In the genomic region with DNA sequence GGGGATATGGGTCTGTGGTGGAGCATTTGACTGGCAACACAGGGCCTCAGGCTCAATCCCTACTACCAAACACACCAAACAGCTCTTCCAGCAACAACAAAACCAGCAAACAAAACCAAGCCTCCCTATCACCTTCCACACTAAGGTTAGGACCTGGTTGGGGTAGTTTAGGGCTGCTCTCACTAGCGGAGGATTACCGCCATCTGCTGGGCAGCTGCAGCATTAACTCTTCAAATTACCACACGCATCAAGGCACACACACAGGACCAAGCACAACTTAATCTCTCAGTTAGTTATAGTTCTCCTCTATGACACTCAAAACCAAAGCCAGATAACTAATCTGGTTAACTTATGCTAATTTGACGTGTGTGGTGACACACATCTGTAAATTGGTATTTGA, we compare ENCODE assay signal across 8 mouse cellular contexts. TPM values are rescaled to one million over a fixed set of nuclear protein-coding genes. Genes with fewer than 3 reads are reported as not detected.
DNase-seq lines count a peak whose midpoint lies in the region; ATAC-seq and TF ChIP-seq lines count a peak whose summit lies in the region.

No protein-coding gene starts in this region.

- no peaks in the 10 kb centered on the region for H3K9me3 ChIP-seq in heart, embryonic 12.5 days (replicated peaks)
- H3K9me3 ChIP-seq in CH12.LX (replicated peaks; ENCODE audit: low read length), result peaks cover 2% of the 10 kb centered on the region
- H3K9me3 ChIP-seq in liver, embryonic 14.5 days (ENCODE audit: control insufficient read depth, low read length), result no peaks in the 10 kb centered on the region

- DNase-seq in heart, adult 2 months, result peak; percentile 39 to 51
- DNase-seq in CH12.LX (ENCODE audit: extremely low read depth), result peak; percentile 71
- DNase-seq in brain, embryonic 14.5 days (ENCODE audit: low read depth), result peak; percentile 70
- DNase-seq in liver, embryonic 14.5 days (ENCODE audit: low read depth in 3 of 3, low spot score in 3 of 3), result peak in 2 of 3 experiments; percentile 9 to 17
- peak; percentile 48 for DNase-seq in right cerebral cortex, postnatal 14 days

- H3K4me3 ChIP-seq in heart, adult 2 months, result no peak overlapping the region
- no peak overlapping the region for H3K4me3 ChIP-seq in heart, embryonic 12.5 days
- H3K4me3 ChIP-seq in CH12.LX (replicated peaks in 1 of 3; ENCODE audit: low read depth in 2 of 3, low read length in 2 of 3, poor library complexity in 1 of 3), result no peak overlapping the region
- no peak overlapping the region for H3K4me3 ChIP-seq in liver, embryonic 14.5 days (ENCODE audit: insufficient read depth in 1 of 2, low read depth in 2 of 2, low read length in 2 of 2)

- 11% methylated on average over 4 of the region's 4 CpGs for WGBS in heart, adult 2 months
- WGBS in heart, embryonic 12.5 days, result 3% methylated on average over 4 of the region's 4 CpGs
- 7% methylated on average over 4 of the region's 4 CpGs for WGBS in liver, embryonic 14.5 days (ENCODE audit: insufficient replicate concordance)

- H3K27me3 ChIP-seq in heart, adult 2 months (ENCODE audit: control insufficient read depth, insufficient read depth, low read length), result peaks cover 3% of the 10 kb centered on the region; the same call in 1 of the 2 replicates
- no peaks in the 10 kb centered on the region for H3K27me3 ChIP-seq in heart, embryonic 12.5 days (replicated peaks)
- no peaks in the 10 kb centered on the region for H3K27me3 ChIP-seq in CH12.LX (replicated peaks)
- peaks cover 11% of the 10 kb centered on the region for H3K27me3 ChIP-seq in liver, embryonic 14.5 days (ENCODE audit: control insufficient read depth, insufficient read depth, low read length)

- no peak for TF ChIP-seq POLR2A in heart, adult 2 months (IDR thresholded peaks at IDR 0.05; ENCODE audit: insufficient read depth, low read depth, low read length)
- TF ChIP-seq POLR2A in CH12.LX (IDR thresholded peaks at IDR 0.05; ENCODE audit: low read depth, low read length), result no peak
- TF ChIP-seq POLR2A in brain, embryonic 14.5 days (IDR thresholded peaks at IDR 0.05; ENCODE audit: borderline replicate concordance, extremely low read depth, insufficient read depth, insufficient read length, poor library complexity, severe bottlenecking), result no peak

- TF ChIP-seq CTCF in heart, adult 2 months (IDR thresholded peaks at IDR 0.05), result peak; percentile 81
- TF ChIP-seq CTCF in CH12.LX (conservative IDR thresholded peaks at IDR 0.05 in 1 of 2, IDR thresholded peaks at IDR 0.05 in 1 of 2; ENCODE audit: low read depth in 2 of 2, low read length in 2 of 2), result peak; percentile 69 to 95
- peak; percentile 79 for TF ChIP-seq CTCF in brain, embryonic 14.5 days (IDR thresholded peaks at IDR 0.05; ENCODE audit: borderline replicate concordance, extremely low read depth, insufficient read depth, insufficient read length)
- TF ChIP-seq CTCF in liver, embryonic 14.5 days (IDR thresholded peaks at IDR 0.05; ENCODE audit: low read depth), result peak; percentile 82

- no peak overlapping the region for H3K27ac ChIP-seq in heart, adult 2 months
- no peak overlapping the region for H3K27ac ChIP-seq in heart, embryonic 12.5 days (ENCODE audit: poor library complexity, severe bottlenecking)
- H3K27ac ChIP-seq in CH12.LX (ENCODE audit: insufficient read depth, low read depth), result no peak overlapping the region
- H3K27ac ChIP-seq in liver, embryonic 14.5 days, result no peak overlapping the region

- intact Hi-C loops in heart, adult 2 months (cut with DNase I), result loop anchor here (2.0 to 5.0 kb wide), 2 partner anchors 57 to 80 kb away; no protein-coding TSS in a partner anchor

- H3K36me3 ChIP-seq in heart, adult 2 months (ENCODE audit: control insufficient read depth, insufficient read depth, low read length), result no peaks in the 10 kb centered on the region
- no peaks in the 10 kb centered on the region for H3K36me3 ChIP-seq in heart, embryonic 12.5 days
- H3K36me3 ChIP-seq in CH12.LX (replicated peaks in 1 of 2; ENCODE audit: control insufficient read depth in 1 of 2, insufficient read depth in 1 of 2, low read length in 1 of 2), result no peaks in the 10 kb centered on the region
- H3K36me3 ChIP-seq in liver, embryonic 14.5 days (replicated peaks; ENCODE audit: control insufficient read depth, insufficient read depth, low read depth), result no peaks in the 10 kb centered on the region

- dilution Hi-C loops in CH12.LX (cut with MboI; ENCODE audit: extremely low pct_ligation_motif_present, extremely low pct_unique_long_range_greater_than_20kb, low sequenced_read_pairs), result no loop called here

- no peaks in the 10 kb centered on the region for H3K79me2 ChIP-seq in heart, adult 2 months (replicated peaks; ENCODE audit: control insufficient read depth, insufficient read depth, low read length)
- H3K79me2 ChIP-seq in CH12.LX (replicated peaks; ENCODE audit: control insufficient read depth, extremely low read depth, insufficient read depth, poor library complexity, severe bottlenecking), result no peaks in the 10 kb centered on the region

- H3K9ac ChIP-seq in heart, adult 2 months (ENCODE audit: low read depth, low read length), result no peak overlapping the region
- H3K9ac ChIP-seq in heart, embryonic 12.5 days, result no peak overlapping the region
- no peak overlapping the region for H3K9ac ChIP-seq in CH12.LX (ENCODE audit: insufficient read depth, low read depth)
- H3K9ac ChIP-seq in liver, embryonic 14.5 days (replicated peaks), result no peak overlapping the region

- TF ChIP-seq EP300 in heart, adult 2 months (IDR thresholded peaks at IDR 0.05; ENCODE audit: insufficient read depth, low read depth, low read length), result 0 out of 2 replicates have a peak, but pooled peaks have one; percentile 30
- TF ChIP-seq EP300 in CH12.LX (IDR thresholded peaks at IDR 0.05; ENCODE audit: low read length), result no peak
- TF ChIP-seq EP300 in liver, embryonic 14.5 days (IDR thresholded peaks at IDR 0.05; ENCODE audit: low read depth), result no peak

- H3K4me2 ChIP-seq in heart, embryonic 12.5 days, result no peak overlapping the region
- no peak overlapping the region for H3K4me2 ChIP-seq in CH12.LX (ENCODE audit: insufficient read depth, low read depth, poor library complexity, severe bottlenecking)
- no peak overlapping the region for H3K4me2 ChIP-seq in liver, embryonic 14.5 days (ENCODE audit: low read depth)

- peak; percentile 97 for TF ChIP-seq RAD21 in CH12.LX (IDR thresholded peaks at IDR 0.05; ENCODE audit: low read depth, low read length)

- in situ Hi-C loops in CH12.LX (cut with MboI; ENCODE audit: low pct_ligation_motif_present, low pct_unique_long_range_greater_than_20kb, low sequenced_read_pairs), result loop anchor here (5.0 kb wide), 1 partner anchor 77 kb away; no protein-coding TSS in a partner anchor

- H3K4me1 ChIP-seq in heart, adult 2 months (ENCODE audit: control insufficient read depth, insufficient read depth, low read length), result no peaks in the 10 kb centered on the region
- H3K4me1 ChIP-seq in heart, embryonic 12.5 days (replicated peaks), result peaks cover 7% of the 10 kb centered on the region; the same call in 1 of the 2 replicates
- H3K4me1 ChIP-seq in CH12.LX (ENCODE audit: control insufficient read depth in 1 of 2, insufficient read depth in 2 of 2), result no peaks in the 10 kb centered on the region
- no peaks in the 10 kb centered on the region; a peak in 1 of 4 replicates for H3K4me1 ChIP-seq in liver, embryonic 14.5 days (replicated peaks; ENCODE audit: control insufficient read depth in 2 of 2, insufficient read depth in 2 of 2, low read length in 1 of 2)

- ATAC-seq in heart, embryonic 12.5 days (ENCODE audit: insufficient number of reproducible peaks, low FRiP score), result no peak
- ATAC-seq in erythroblast, adult 5-6 weeks (replicated peaks; ENCODE audit: low FRiP score, poor library complexity, severe bottlenecking), result peak; percentile 79
- ATAC-seq in inflammation-experienced regulatory T-cells, adult 6 months, result peak; percentile 31
- no peak for ATAC-seq in liver, embryonic 14.5 days (ENCODE audit: insufficient read depth)

TF ChIP-seq in CH12.LX, 34 proteins besides CTCF, POLR2A, EP300 and RAD21:
- TF ChIP-seq SMC3 (IDR thresholded peaks at IDR 0.05; ENCODE audit: low read depth, low read length) (peak; percentile 94), ZC3H11A (IDR thresholded peaks at IDR 0.05; ENCODE audit: low read depth, low read length) (peak; percentile 71), ETS1 (conservative IDR thresholded peaks at IDR 0.05; ENCODE audit: low read depth, low read length) (no peak)
TF ChIP-seq in CH12.LX: peak in this region for 2.

RNA-seq across cellular contexts. Expression of gene Srsf12, which starts 4.1 kb away (rescaled TPM):
- not detected for total RNA-seq in heart, adult 2 months (2021)
- not detected in 2 replicates for polyA plus RNA-seq in heart, adult 2 months (2012; rRNA removed)
- 2.2 and 3.3 TPM in 2 replicates for polyA plus RNA-seq in heart, embryonic 12.5 days (2016; fragmentation: Nextera tagmentation; extraction: Ambion mirVana)
- total RNA-seq in CH12.LX (2012; rRNA removed), result not detected in 2 replicates
- total RNA-seq in CH12.LX (2014; rRNA removed), result not detected in 2 replicates
- not detected in 2 replicates for polyA plus RNA-seq in CH12.LX (2012; ENCODE audit: insufficient read length, low read depth)
- 22.0 and 34.0 TPM in 2 replicates for polyA plus RNA-seq in brain, embryonic 14.5 days (2012; rRNA removed)
- not detected in 2 replicates for total RNA-seq in erythroblast, adult 5-6 weeks (2015; ENCODE audit: low replicate concordance)
- 0.09 and 0.14 TPM in 2 replicates for total RNA-seq in erythroblast, adult 5-6 weeks (2017; ENCODE audit: low replicate concordance)
- 1 to 10 TPM; 1.4 to 4.2 (median 3.5) TPM for polyA plus RNA-seq in inflammation-experienced regulatory T-cells, adult 6 months (2017; shearing (Covaris generic))
- 0.06 TPM in 2 replicates for polyA plus RNA-seq in liver, embryonic 14.5 days (2012; rRNA removed)
- 0.24 TPM in 1 of 2 replicates, not detected in the other for polyA plus RNA-seq in liver, embryonic 14.5 days (2014; fragmentation: Nextera tagmentation; extraction: Ambion mirVana)

RNA-seq across cellular contexts. Expression of gene Pm20d2, which starts 15.1 kb away (rescaled TPM):
- total RNA-seq in heart, adult 2 months (2021), result 10 to 100 TPM; 57.8 to 64.9 TPM
- 26.1 and 40.5 TPM in 2 replicates for polyA plus RNA-seq in heart, adult 2 months (2012; rRNA removed)
- polyA plus RNA-seq in heart, embryonic 12.5 days (2016; fragmentation: Nextera tagmentation; extraction: Ambion mirVana), result 1.8 and 2.0 TPM in 2 replicates
- total RNA-seq in CH12.LX (2012; rRNA removed), result 0.55 and 0.59 TPM in 2 replicates
- total RNA-seq in CH12.LX (2014; rRNA removed), result 0.22 and 0.32 TPM in 2 replicates
- polyA plus RNA-seq in CH12.LX (2012; ENCODE audit: insufficient read length, low read depth), result 0.16 TPM in 1 of 2 replicates, not detected in the other
- 3.4 and 4.0 TPM in 2 replicates for polyA plus RNA-seq in brain, embryonic 14.5 days (2012; rRNA removed)
- total RNA-seq in erythroblast, adult 5-6 weeks (2015; ENCODE audit: low replicate concordance), result not detected in 2 replicates
- 0.28 TPM in 1 of 2 replicates, not detected in the other for total RNA-seq in erythroblast, adult 5-6 weeks (2017; ENCODE audit: low replicate concordance)
- polyA plus RNA-seq in inflammation-experienced regulatory T-cells, adult 6 months (2017; shearing (Covaris generic)), result not detected
- polyA plus RNA-seq in liver, embryonic 14.5 days (2012; rRNA removed), result 0.15 and 0.25 TPM in 2 replicates
- 0.09 and 0.13 TPM in 2 replicates for polyA plus RNA-seq in liver, embryonic 14.5 days (2014; fragmentation: Nextera tagmentation; extraction: Ambion mirVana)

Comparison
In these comparisons a context has a peak if more than half of its experiments do, and no peak if none do; other contexts are left out.
1. DNase-seq: peak in every context shown above with its lines; median percentile 71 in CH12.LX; 70 in brain, embryonic 14.5 days; 48 in right cerebral cortex, postnatal 14 days; 45 in heart, adult 2 months; 13 in liver, embryonic 14.5 days.
2. ATAC-seq: peak in erythroblast, adult 5-6 weeks (single experiment) and inflammation-experienced regulatory T-cells, adult 6 months (single experiment); none in heart, embryonic 12.5 days (single experiment) and liver, embryonic 14.5 days (single experiment).
3. Peak in every context shown above with its lines, with median percentiles within 50 percentile points of each other: CTCF ChIP-seq.